Mouse (Mus musculus): ENCODE results near the gene Atxn2l.

DNA sequence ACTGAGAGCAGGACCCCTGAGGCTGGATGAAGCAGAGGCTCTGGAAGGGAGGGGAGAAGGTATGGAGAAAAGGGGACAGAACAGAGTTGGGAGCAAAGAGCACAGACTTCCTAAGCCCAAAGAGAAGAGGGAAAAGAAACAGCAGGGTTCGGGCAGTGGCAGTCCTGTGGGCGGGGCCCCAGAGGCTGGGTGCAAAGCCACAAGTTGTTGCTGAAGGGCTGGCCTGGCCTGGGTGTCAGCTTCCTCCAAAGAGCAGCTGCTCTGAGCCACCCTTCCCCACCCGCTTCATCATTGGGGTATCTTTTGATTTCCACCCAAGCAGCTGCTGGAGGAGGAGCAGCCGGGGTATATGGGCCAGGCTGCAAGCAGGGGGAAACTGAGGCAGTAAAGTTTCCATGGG lies 39.1 kb downstream of the Atxn2l start:
- no peak for TF ChIP-seq GATA1 (IDR thresholded peaks at IDR 0.05; ENCODE audit: borderline replicate concordance, low read length)
- TF ChIP-seq FLI1 (IDR thresholded peaks at IDR 0.05; ENCODE audit: low read length): no peak

All from megakaryocyte, embryonic 14.5 days (primary cell).